Mouse (Mus musculus): Measurements from ENCODE around the gene Ak4. TPM values are rescaled to one million over a fixed set of nuclear protein-coding genes. Genes with fewer than 3 reads are reported as not detected.

Gene Ak4
- polyA plus RNA-seq, 1 experiment from 2014 or later: 11.9 TPM

DNA sequence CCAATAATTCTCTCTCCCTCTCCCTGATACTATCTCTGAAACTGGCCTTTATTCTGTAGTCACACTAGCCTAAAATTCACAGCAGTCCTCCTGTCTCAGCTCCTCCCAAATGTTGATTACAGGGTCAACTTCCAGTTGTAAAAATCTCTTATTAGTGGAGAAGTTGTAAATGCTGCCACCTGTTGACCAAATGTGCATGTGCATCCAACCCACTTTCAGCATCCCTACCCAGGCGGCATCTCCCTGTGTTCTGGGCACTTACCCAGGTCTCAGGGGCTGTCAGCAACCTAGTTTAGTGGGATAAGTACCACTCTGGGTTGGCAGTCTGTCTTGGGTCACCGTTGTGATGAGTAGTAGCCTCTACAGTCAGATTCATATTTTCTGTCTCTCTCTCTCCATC is 39.3 kb downstream of the Ak4 start:
- DNase-seq (ENCODE audit: low spot score): no peak
- Histone ChIP-seq H3K27ac (ENCODE audit: low read depth, low read length) (no peak overlapping the region), H3K9me3 (ENCODE audit: control insufficient read depth, low read length) (no peaks in the 10 kb centered on the region), H3K27me3 (ENCODE audit: control insufficient read depth, insufficient read depth, low read length) (no peaks in the 10 kb centered on the region), H3K9ac (ENCODE audit: low read length) (no peak overlapping the region), H3K4me3 (ENCODE audit: low read depth, low read length) (no peak overlapping the region), H3K4me2 (ENCODE audit: low read depth, low read length, severe bottlenecking) (no peak overlapping the region), H3K36me3 (ENCODE audit: control insufficient read depth, insufficient read depth, low read length) (no peaks in the 10 kb centered on the region), H3K4me1 (replicated peaks; ENCODE audit: control insufficient read depth, insufficient read depth, low read length) (no peaks in the 10 kb centered on the region)
- 55% methylated on average over 2 of the region's 2 CpGs for WGBS
- ATAC-seq (replicated peaks; ENCODE audit: low FRiP score): no peak

DNA sequence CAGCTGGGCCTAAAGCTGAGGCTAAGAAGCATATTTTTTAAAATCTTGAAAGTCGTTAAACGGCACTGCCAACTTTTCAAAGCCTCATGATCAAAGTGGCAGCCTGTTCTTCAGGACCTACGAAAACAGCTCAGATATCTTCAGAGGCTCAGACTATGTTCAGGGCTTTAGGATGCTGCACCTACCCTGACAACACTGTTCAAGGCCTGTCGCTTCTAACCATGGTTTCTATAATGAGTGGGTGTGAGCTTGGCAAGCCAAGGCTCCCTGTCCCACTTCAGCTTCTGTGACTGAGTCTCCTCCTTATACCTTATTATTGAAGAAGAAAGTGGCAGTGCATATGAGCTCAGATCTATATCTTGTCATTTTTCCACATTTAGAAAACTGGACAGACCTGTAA is 40.3 kb downstream of the Ak4 start:
- Histone ChIP-seq H3K9ac (ENCODE audit: low read length) (no peak overlapping the region), H3K27me3 (ENCODE audit: control insufficient read depth, insufficient read depth, low read length) (no peaks in the 10 kb centered on the region), H3K4me3 (ENCODE audit: low read depth, low read length) (no peak overlapping the region), H3K9me3 (ENCODE audit: control insufficient read depth, low read length) (no peaks in the 10 kb centered on the region), H3K4me2 (ENCODE audit: low read depth, low read length, severe bottlenecking) (no peak overlapping the region), H3K4me1 (replicated peaks; ENCODE audit: control insufficient read depth, insufficient read depth, low read length) (no peaks in the 10 kb centered on the region), H3K27ac (ENCODE audit: low read depth, low read length) (no peak overlapping the region), H3K36me3 (ENCODE audit: control insufficient read depth, insufficient read depth, low read length) (no peaks in the 10 kb centered on the region)
- ATAC-seq (replicated peaks; ENCODE audit: low FRiP score) (no peak), DNase-seq (ENCODE audit: low spot score) (no peak)
- WGBS: 88% methylated on average over 4 of the region's 4 CpGs

DNA sequence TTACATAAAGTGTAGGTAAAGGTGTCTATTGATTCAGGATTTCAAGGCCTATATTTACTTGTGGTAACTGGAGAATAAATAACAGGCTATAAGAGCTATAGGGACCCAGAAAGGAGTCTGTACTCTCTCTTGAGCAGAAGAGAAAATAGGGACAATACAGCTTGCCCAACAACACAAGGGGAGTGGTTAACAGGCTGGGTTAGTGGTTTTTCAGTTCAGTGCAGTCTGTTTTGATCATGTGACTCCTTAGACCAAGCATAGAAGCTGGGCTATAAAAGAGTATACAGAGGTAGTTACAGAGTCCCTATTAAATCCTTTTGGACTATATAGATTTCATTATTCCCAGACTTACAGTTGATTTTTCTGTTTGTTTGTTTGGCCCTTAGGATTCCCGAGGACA is 41.0 kb downstream of the Ak4 start:
- no peak overlapping the region for H3K9ac ChIP-seq (ENCODE audit: low read length)
- H3K27ac ChIP-seq (ENCODE audit: low read depth, low read length): no peak overlapping the region
- DNase-seq (ENCODE audit: low spot score) (no peak), ATAC-seq (replicated peaks; ENCODE audit: low FRiP score) (no peak)
- H3K9me3 ChIP-seq (ENCODE audit: control insufficient read depth, low read length): no peaks in the 10 kb centered on the region
- H3K36me3 ChIP-seq (ENCODE audit: control insufficient read depth, insufficient read depth, low read length): no peaks in the 10 kb centered on the region
- no peaks in the 10 kb centered on the region for H3K27me3 ChIP-seq (ENCODE audit: control insufficient read depth, insufficient read depth, low read length)
- no peaks in the 10 kb centered on the region for H3K4me1 ChIP-seq (replicated peaks; ENCODE audit: control insufficient read depth, insufficient read depth, low read length)
- H3K4me2 ChIP-seq (ENCODE audit: low read depth, low read length, severe bottlenecking): no peak overlapping the region
- WGBS: 88% methylated on average over 1 of the region's 1 CpGs
- no peak overlapping the region for H3K4me3 ChIP-seq (ENCODE audit: low read depth, low read length)

DNA sequence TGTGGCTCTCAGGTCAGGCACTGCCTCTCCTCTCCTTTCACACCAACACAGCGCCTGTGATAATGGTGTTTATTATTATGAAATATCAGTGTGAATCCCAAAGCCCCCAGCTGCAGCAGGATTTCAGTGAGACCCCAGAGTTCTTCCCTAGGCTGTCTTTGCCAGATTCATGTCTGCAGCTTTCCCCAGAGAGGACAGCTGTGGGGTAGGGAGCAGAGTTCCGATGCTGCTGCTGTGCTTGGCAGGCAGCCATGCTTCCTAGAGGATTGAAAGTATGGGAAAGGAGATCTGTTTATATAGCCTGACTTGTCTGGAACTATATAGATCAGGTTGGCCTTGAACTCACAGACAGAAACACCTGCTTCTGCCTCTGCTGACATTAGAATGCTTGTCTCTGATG is 43.0 kb downstream of the Ak4 start:
- Histone ChIP-seq H3K27me3 (ENCODE audit: control insufficient read depth, insufficient read depth, low read length) (no peaks in the 10 kb centered on the region), H3K4me1 (replicated peaks; ENCODE audit: control insufficient read depth, insufficient read depth, low read length) (no peaks in the 10 kb centered on the region), H3K4me3 (ENCODE audit: low read depth, low read length) (no peak overlapping the region), H3K4me2 (ENCODE audit: low read depth, low read length, severe bottlenecking) (no peak overlapping the region), H3K9ac (ENCODE audit: low read length) (no peak overlapping the region), H3K27ac (ENCODE audit: low read depth, low read length) (no peak overlapping the region), H3K36me3 (ENCODE audit: control insufficient read depth, insufficient read depth, low read length) (no peaks in the 10 kb centered on the region), H3K9me3 (ENCODE audit: control insufficient read depth, low read length) (no peaks in the 10 kb centered on the region)
- ATAC-seq (replicated peaks; ENCODE audit: low FRiP score): no peak
- no peak for DNase-seq (ENCODE audit: low spot score)
- WGBS: 89% methylated on average over 2 of the region's 2 CpGs

DNA sequence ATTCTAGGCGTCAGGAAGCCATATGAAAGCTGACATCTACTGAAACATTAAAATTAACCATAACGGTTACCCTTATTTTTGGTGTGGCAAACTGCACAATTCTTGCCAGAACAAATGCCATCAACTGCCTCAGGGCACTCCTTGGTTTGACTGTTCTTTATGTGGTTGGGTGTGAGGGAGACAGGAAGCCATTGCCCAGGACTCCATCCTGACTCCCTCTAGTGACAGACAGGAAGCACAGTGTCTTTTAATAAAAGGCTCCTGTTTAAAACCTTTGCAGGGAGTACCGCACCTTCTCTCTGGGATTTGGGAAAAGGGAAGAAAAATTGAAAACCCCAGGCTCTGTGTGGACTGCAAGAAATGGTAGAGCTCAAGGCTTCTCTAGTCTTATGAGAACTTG is 47.2 kb downstream of the Ak4 start:
- Histone ChIP-seq H3K4me2 (ENCODE audit: low read depth, low read length, severe bottlenecking) (no peak overlapping the region), H3K27ac (ENCODE audit: low read depth, low read length) (no peak overlapping the region), H3K27me3 (ENCODE audit: control insufficient read depth, insufficient read depth, low read length) (no peaks in the 10 kb centered on the region), H3K4me3 (ENCODE audit: low read depth, low read length) (no peak overlapping the region), H3K4me1 (replicated peaks; ENCODE audit: control insufficient read depth, insufficient read depth, low read length) (no peaks in the 10 kb centered on the region), H3K36me3 (ENCODE audit: control insufficient read depth, insufficient read depth, low read length) (no peaks in the 10 kb centered on the region), H3K9ac (ENCODE audit: low read length) (no peak overlapping the region), H3K9me3 (ENCODE audit: control insufficient read depth, low read length) (no peaks in the 10 kb centered on the region)
- 95% methylated on average over 3 of the region's 3 CpGs for WGBS
- DNase-seq (ENCODE audit: low spot score) (no peak), ATAC-seq (replicated peaks; ENCODE audit: low FRiP score) (no peak)

DNA sequence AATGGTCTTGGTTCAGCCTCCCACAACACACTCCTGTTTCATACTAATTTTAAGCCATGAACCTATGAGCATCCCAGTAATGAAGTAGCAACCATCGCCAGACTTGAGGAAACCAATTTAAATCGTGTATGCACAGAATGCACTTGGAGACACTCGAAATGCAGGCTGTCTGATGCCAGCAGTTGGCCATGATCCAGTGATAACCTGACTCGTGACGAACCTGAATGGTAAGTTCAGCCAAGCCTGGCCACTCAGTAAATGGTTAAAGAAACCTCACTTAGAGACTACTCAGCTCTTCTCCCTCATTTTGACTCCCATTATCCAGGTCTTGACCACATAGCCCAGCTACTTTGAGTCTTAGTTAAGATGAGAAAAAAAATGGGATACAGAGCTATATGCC is 50.2 kb downstream of the Ak4 start:
- H3K27me3 ChIP-seq (ENCODE audit: control insufficient read depth, insufficient read depth, low read length): no peaks in the 10 kb centered on the region
- H3K36me3 ChIP-seq (ENCODE audit: control insufficient read depth, insufficient read depth, low read length): no peaks in the 10 kb centered on the region
- no peaks in the 10 kb centered on the region for H3K9me3 ChIP-seq (ENCODE audit: control insufficient read depth, low read length)
- no peak for DNase-seq (ENCODE audit: low spot score)
- no peak for ATAC-seq (replicated peaks; ENCODE audit: low FRiP score)
- 90% methylated on average over 5 of the region's 5 CpGs for WGBS
- H3K4me1 ChIP-seq (replicated peaks; ENCODE audit: control insufficient read depth, insufficient read depth, low read length): no peaks in the 10 kb centered on the region
- H3K4me3 ChIP-seq (ENCODE audit: low read depth, low read length): no peak overlapping the region
- no peak overlapping the region for H3K4me2 ChIP-seq (ENCODE audit: low read depth, low read length, severe bottlenecking)
- no peak overlapping the region for H3K27ac ChIP-seq (ENCODE audit: low read depth, low read length)
- no peak overlapping the region for H3K9ac ChIP-seq (ENCODE audit: low read length)

DNA sequence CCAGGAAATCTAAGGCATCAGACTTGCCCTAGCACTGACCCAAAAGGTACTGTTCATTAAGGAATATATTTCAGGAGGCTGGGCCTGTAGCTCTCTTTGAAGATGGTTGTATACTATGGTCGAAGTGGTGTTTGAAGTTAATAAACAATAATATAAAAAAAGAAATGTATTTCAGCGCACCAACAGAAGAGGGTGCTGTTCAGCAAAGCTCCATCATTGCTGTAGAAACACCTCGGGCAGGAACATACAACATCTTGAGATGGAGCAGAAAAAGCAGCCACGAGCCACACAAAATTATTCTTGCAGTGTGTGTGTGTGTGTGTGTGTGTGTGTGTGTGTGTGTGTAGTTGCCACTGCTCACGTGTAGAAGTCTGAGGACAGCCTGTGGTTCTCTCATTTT is 51.5 kb downstream of the Ak4 start:
- ATAC-seq (replicated peaks; ENCODE audit: low FRiP score): no peak

DNA sequence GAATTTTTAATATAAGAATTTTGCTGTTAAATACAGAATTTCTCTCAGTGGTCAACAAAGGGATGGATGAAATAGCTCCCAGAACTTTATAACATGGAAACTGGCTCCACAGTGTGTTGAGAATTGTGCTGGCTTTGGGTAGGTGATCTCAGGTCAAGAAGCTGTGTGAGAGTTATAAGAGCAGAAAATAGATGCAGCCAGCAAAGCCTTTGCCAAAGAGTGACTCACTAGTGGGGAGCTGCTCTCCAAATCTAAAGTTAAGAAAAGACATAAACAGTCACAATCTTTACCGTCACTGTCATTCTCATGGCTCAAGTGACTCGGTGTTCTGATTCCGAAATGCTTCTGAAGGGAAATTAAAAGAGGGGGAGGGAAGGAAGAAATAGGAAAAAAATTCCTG is 53.7 kb downstream of the Ak4 start:
- ATAC-seq (replicated peaks; ENCODE audit: low FRiP score): no peak
- no peak overlapping the region for H3K27ac ChIP-seq (ENCODE audit: low read depth, low read length)
- H3K4me1 ChIP-seq (replicated peaks; ENCODE audit: control insufficient read depth, insufficient read depth, low read length): no peaks in the 10 kb centered on the region
- DNase-seq (ENCODE audit: low spot score): no peak
- H3K27me3 ChIP-seq (ENCODE audit: control insufficient read depth, insufficient read depth, low read length): no peaks in the 10 kb centered on the region
- H3K36me3 ChIP-seq (ENCODE audit: control insufficient read depth, insufficient read depth, low read length): no peaks in the 10 kb centered on the region
- no peak overlapping the region for H3K4me3 ChIP-seq (ENCODE audit: low read depth, low read length)
- no peaks in the 10 kb centered on the region for H3K9me3 ChIP-seq (ENCODE audit: control insufficient read depth, low read length)
- H3K4me2 ChIP-seq (ENCODE audit: low read depth, low read length, severe bottlenecking): no peak overlapping the region
- H3K9ac ChIP-seq (ENCODE audit: low read length): no peak overlapping the region
- WGBS: 93% methylated on average over 3 of the region's 3 CpGs

More for the DNA sequence above, 51.5 kb downstream of the Ak4 start:
- Histone ChIP-seq H3K27ac (ENCODE audit: low read depth, low read length) (no peak overlapping the region), H3K27me3 (ENCODE audit: control insufficient read depth, insufficient read depth, low read length) (no peaks in the 10 kb centered on the region), H3K9me3 (ENCODE audit: control insufficient read depth, low read length) (no peaks in the 10 kb centered on the region), H3K36me3 (ENCODE audit: control insufficient read depth, insufficient read depth, low read length) (no peaks in the 10 kb centered on the region), H3K4me2 (ENCODE audit: low read depth, low read length, severe bottlenecking) (no peak overlapping the region), H3K4me1 (replicated peaks; ENCODE audit: control insufficient read depth, insufficient read depth, low read length) (no peaks in the 10 kb centered on the region), H3K4me3 (ENCODE audit: low read depth, low read length) (no peak overlapping the region), H3K9ac (ENCODE audit: low read length) (no peak overlapping the region)
- WGBS: 67% methylated on average over 5 of the region's 5 CpGs
- no peak for DNase-seq (ENCODE audit: low spot score)

DNA sequence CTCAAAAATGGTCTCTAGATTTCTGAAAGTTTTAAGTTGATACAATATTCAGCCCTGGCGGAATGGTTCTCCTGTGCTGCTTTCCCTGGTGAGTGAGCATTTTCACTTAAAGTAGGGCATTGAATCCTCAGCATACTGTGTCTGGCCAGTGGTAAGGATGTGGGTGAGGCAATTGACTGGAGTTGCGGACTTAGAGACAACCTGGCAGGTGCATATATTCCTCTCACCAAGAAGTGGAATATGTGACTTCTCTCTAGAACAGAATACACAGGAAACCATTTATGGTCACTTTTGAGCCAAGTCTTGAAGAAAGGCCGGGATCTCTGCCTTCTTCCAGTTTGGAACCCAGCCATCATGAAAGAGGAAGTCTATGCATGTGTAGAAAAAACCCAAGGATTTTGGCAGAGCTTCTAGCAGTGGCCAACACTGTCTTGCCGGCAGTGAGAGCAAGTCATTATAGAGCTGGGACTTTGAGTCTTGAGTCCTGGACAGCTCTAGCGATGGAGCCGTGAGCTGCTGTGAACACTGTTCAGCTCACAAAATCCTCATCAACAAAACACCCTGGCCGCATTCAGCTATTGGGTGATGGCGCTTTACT is 71.3 kb downstream of the Ak4 start:
- H3K4me2 ChIP-seq (ENCODE audit: low read depth, low read length, severe bottlenecking): no peak overlapping the region
- H3K9ac ChIP-seq (ENCODE audit: low read length): no peak overlapping the region
- no peak overlapping the region for H3K27ac ChIP-seq (ENCODE audit: low read depth, low read length)
- H3K4me3 ChIP-seq (ENCODE audit: low read depth, low read length): no peak overlapping the region
- ATAC-seq (replicated peaks; ENCODE audit: low FRiP score) (no peak), DNase-seq (ENCODE audit: low spot score) (no peak)
- no peaks in the 10 kb centered on the region for H3K9me3 ChIP-seq (ENCODE audit: control insufficient read depth, low read length)
- H3K36me3 ChIP-seq (ENCODE audit: control insufficient read depth, insufficient read depth, low read length): no peaks in the 10 kb centered on the region
- 92% methylated on average over 8 of the region's 8 CpGs for WGBS
- no peaks in the 10 kb centered on the region for H3K4me1 ChIP-seq (replicated peaks; ENCODE audit: control insufficient read depth, insufficient read depth, low read length)
- no peaks in the 10 kb centered on the region; the same call in 1 of the 2 replicates for H3K27me3 ChIP-seq (ENCODE audit: control insufficient read depth, insufficient read depth, low read length)
